Mouse (Mus musculus): ENCODE measurements at regions not wholly inside any gene's neighbourhood (a gene's known extent, or its start where the extent isn't known, plus 50 kb on each side); places are given as distances from the start of the nearest gene placed in this dataset.

DNA sequence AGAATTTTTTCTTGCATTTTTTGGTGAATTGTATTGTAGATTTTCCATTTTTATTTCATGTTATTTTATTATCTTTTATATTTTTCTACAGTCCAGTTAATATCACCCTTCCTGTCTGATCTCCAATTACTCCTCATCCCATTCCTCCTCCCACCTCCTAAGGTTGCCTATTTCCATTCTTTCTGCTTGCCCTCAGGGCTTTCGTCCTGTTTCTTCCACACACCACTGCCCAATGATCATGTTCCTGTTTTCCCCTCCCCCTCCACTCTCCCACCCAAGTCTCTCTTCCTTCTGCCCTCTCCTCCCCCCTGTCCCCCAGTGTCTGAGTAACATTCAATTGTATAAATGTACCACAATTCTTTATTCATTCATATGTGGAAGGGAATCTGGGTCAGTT, 573.6 kb upstream of the Ptprd start:
- Histone ChIP-seq H3K27ac (no peak overlapping the region), H3K9me3 (no peaks in the 10 kb centered on the region), H3K4me2 (no peak overlapping the region), H3K9ac (no peak overlapping the region), H3K4me1 (no peaks in the 10 kb centered on the region), H3K4me3 (no peak overlapping the region), H3K36me3 (no peaks in the 10 kb centered on the region), H3K27me3 (no peaks in the 10 kb centered on the region)
- WGBS: 40% methylated on average over 1 of the region's 1 CpGs
- ATAC-seq (ENCODE audit: insufficient number of reproducible peaks, low FRiP score, low TSS enrichment, low read depth): no peak

DNA sequence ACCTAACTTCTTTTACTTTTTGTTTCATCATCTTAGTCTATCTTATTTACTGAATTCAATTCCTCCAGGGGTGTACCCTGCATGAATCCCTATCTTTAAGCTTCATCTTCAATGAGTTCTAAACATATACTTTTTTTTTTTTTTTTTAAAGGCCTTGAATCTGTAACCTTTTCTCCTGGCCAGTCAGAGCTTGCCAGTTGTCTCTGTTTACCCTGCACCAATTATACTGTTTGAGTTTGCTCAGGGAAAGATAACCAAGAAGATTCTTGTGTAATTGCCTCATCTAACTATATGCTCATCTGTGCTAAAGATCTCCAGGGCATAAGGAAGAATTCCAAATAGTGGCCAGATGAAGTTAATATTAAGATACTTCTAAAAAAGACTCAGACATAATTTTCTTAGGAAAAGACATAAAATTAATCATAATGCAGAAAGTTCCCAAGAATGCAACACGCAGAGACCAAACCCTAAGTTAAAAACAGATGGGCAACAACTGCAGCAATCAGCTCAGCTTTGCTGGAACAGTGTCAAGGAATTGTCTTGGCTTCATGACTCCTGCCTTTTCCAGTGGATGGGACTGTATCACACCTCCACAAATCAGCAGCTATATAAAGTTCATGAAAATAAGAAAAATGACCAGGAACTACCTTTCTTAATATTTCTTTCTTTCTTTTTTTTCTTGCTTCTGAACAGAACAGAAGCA, 573.1 kb upstream of the Ptprd start:
- Histone ChIP-seq H3K9ac (no peak overlapping the region), H3K27ac (no peak overlapping the region), H3K4me3 (no peak overlapping the region), H3K4me1 (no peaks in the 10 kb centered on the region), H3K4me2 (no peak overlapping the region), H3K27me3 (no peaks in the 10 kb centered on the region), H3K9me3 (no peaks in the 10 kb centered on the region), H3K36me3 (no peaks in the 10 kb centered on the region)
- ATAC-seq (ENCODE audit: insufficient number of reproducible peaks, low FRiP score, low TSS enrichment, low read depth): no peak
- 21% methylated on average over 1 of the region's 1 CpGs for WGBS

DNA sequence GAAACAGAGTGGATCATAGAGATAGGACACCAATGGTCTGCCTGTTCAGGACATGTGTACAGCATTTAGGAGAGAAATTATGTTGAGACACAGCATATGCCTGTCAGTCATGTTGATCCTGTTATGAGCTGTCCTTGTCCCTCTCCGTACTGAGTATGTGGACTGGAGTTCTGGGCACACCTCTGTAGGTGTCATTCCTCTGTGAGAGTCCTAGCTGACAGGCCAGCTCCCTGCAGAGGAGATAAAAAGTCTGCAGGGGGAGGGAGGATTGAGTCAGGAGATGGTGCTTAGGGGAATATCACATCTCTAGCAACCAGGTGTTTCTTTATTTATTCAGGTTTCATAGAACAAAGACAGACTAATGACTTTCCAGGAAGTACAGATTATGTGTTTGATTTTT, 572.3 kb upstream of the Ptprd start:
- Histone ChIP-seq H3K27me3 (no peaks in the 10 kb centered on the region), H3K4me3 (no peak overlapping the region), H3K4me2 (no peak overlapping the region), H3K9me3 (no peaks in the 10 kb centered on the region), H3K27ac (no peak overlapping the region), H3K36me3 (no peaks in the 10 kb centered on the region), H3K4me1 (no peaks in the 10 kb centered on the region), H3K9ac (no peak overlapping the region)
- no peak for ATAC-seq (ENCODE audit: insufficient number of reproducible peaks, low FRiP score, low TSS enrichment, low read depth)
- WGBS: 28% methylated on average over 1 of the region's 1 CpGs

DNA sequence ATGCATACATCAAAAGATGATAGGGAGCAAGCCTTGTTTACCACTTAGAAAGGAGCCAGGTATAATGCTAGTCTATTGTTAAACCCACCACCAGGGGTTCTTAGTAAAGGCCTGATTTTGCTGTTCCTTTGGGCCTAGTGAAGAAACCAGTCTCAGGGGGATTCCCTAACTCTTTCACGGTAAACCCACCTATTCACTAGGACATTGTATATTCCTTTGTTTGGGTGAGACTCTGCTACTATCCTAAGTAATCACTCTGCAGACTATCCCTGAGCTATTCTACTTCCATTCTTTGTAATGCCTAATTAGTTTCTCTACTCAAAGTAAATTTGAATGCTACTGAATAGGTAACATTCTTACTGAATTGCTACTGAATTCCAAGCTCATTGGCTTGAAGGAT, 571.0 kb upstream of the Ptprd start:
- H3K4me3 ChIP-seq: no peak overlapping the region
- H3K9me3 ChIP-seq: no peaks in the 10 kb centered on the region
- ATAC-seq (ENCODE audit: insufficient number of reproducible peaks, low FRiP score, low TSS enrichment, low read depth): no peak
- H3K27me3 ChIP-seq: no peaks in the 10 kb centered on the region
- no peaks in the 10 kb centered on the region for H3K36me3 ChIP-seq
- 86% methylated on average over 1 of the region's 1 CpGs for WGBS
- H3K4me1 ChIP-seq: no peaks in the 10 kb centered on the region
- H3K27ac ChIP-seq: no peak overlapping the region
- H3K4me2 ChIP-seq: no peak overlapping the region
- H3K9ac ChIP-seq: no peak overlapping the region

DNA sequence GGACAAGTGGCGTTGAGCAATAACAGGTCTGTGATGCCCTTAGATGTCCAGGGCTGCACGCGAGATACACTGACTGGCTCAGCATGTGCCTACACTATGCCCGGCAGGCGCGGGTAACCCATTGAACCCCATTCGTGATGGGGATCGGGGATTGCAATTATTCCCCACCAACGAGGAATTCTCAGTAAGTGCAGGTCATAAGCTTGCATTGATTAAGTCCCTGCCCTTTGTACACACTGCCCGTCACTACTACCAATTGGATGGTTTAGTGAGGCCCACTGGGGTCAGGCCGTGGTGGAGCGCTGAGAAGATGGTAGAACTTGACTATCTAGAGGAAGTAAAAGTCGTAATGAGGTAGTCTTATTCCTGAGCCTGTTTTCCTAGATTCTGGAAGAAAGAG, 562.1 kb upstream of the Ptprd start:
- Histone ChIP-seq H3K4me3 (no peak overlapping the region), H3K27me3 (no peaks in the 10 kb centered on the region), H3K27ac (no peak overlapping the region), H3K4me2 (no peak overlapping the region), H3K9me3 (no peaks in the 10 kb centered on the region), H3K36me3 (no peaks in the 10 kb centered on the region), H3K9ac (no peak overlapping the region), H3K4me1 (no peaks in the 10 kb centered on the region)
- no peak for ATAC-seq (ENCODE audit: insufficient number of reproducible peaks, low FRiP score, low TSS enrichment, low read depth)
- 90% methylated on average over 13 of the region's 13 CpGs for WGBS

DNA sequence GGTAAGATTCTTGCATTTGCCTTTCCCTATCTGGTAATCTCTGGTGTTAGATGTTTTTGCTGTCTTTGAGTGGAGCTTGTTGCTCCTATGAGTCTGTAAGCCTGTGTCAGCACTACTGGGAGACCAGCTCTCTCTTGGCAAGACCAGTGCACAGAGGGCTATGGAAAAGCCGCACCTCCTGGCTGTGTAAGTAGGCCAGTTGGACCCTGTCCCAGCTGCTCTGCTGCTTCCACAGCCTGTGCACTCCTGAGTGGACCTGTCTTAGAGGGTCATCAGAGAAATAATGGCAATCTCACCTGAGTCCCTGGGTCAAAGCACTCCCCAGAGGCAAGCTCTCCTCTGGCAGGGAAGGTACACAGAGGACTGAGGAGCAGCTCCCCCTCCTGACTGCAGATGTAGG, 524.3 kb upstream of the Ptprd start:
- no peaks in the 10 kb centered on the region for H3K36me3 ChIP-seq
- H3K27ac ChIP-seq: no peak overlapping the region
- no peaks in the 10 kb centered on the region for H3K4me1 ChIP-seq
- no peaks in the 10 kb centered on the region for H3K9me3 ChIP-seq
- H3K4me2 ChIP-seq: no peak overlapping the region
- H3K9ac ChIP-seq: no peak overlapping the region
- WGBS: 82% methylated on average over 1 of the region's 1 CpGs
- no peak overlapping the region for H3K4me3 ChIP-seq
- ATAC-seq (ENCODE audit: insufficient number of reproducible peaks, low FRiP score, low TSS enrichment, low read depth): peak; percentile 61; the same call in 1 of the 2 replicates
- no peaks in the 10 kb centered on the region for H3K27me3 ChIP-seq
